Mouse (Mus musculus) left cerebral cortex, postnatal 10 days (tissue): ENCODE data around the gene Zfp260. TPM values are rescaled to one million over a fixed set of nuclear protein-coding genes. Genes with fewer than 3 reads are reported as not detected.

Source experiments
- DNase-seq, 2 experiments: peaks; one replicate each; pipeline ENCODE4 v3.0.0; 2021 to 2022; ENCODE audit warnings: low spot score in 2 of 2, mixed read lengths in 1 of 2; ENCODE audit errors: extremely low spot score in 1 of 2
- intact Hi-C: fragments of 180-260 bp; cut with DNase I; formaldehyde crosslinking; loops from one replicate; pipeline ENCODE4 v1.15.1; 2025
- total RNA-seq, 2 experiments: library from RNA; stranded (reverse); gene quantifications; 2 replicates each; pipeline ENCODE4 v1.2.3; 2021

Zfp260 gene
- total RNA-seq: 10 to 100 TPM; 53.8 to 57.4 TPM

GRCm38 (mm10) chr7:30094646-30095429 lies at the start of gene Zfp260:
Gene Zfp260 (plus strand): TSS chr7:30094777.
- DNase-seq: peak; percentile 91 to 93
- intact Hi-C loops: no loop called here

GRCm38 (mm10) chr7:30048126-30048525 lies 46.5 kb upstream of the Zfp260 start:
- intact Hi-C loops: no loop called here
- DNase-seq: no peak

- peak; percentile 87 to 92 for DNase-seq
- intact Hi-C loops: no loop called here
These were observed 43.6 kb upstream of the Zfp260 start, which contains the start of gene Zfp14 for GRCm38 (mm10) chr7:30050882-30051548. Gene Zfp14 (minus strand): TSS chr7:30051380.

GRCm38 (mm10) chr7:30053591-30053990 lies 41.0 kb upstream of the Zfp260 start:
- intact Hi-C loops: no loop called here
- DNase-seq: no peak

GRCm38 (mm10) chr7:30060341-30060740 lies 34.2 kb upstream of the Zfp260 start:
- intact Hi-C loops: no loop called here
- no peak for DNase-seq

GRCm38 (mm10) chr7:30062478-30062877 lies 32.1 kb upstream of the Zfp260 start:
- intact Hi-C loops: no loop called here

GRCm38 (mm10) chr7:30064622-30065021 lies 30.0 kb upstream of the Zfp260 start:
- intact Hi-C loops: no loop called here
- DNase-seq: no peak

More at GRCm38 (mm10) chr7:30062478-30062877, 32.1 kb upstream of the Zfp260 start:
- no peak for DNase-seq

GRCm38 (mm10) chr7:30072146-30073028 lies 22.2 kb upstream of the Zfp260 start, which contains the start of gene Zfp82:
Gene Zfp82 (minus strand): TSS chr7:30072900.
- intact Hi-C loops: loop anchor here (5.0 kb wide), 1 partner anchor 60 kb away; no protein-coding TSS in a partner anchor
- DNase-seq: peak; percentile 72 to 87

GRCm38 (mm10) chr7:30086524-30086923 lies 8.1 kb upstream of the Zfp260 start:
- DNase-seq: no peak

GRCm38 (mm10) chr7:30089405-30089804 lies 5.2 kb upstream of the Zfp260 start:
- intact Hi-C loops: no loop called here

More at GRCm38 (mm10) chr7:30086524-30086923, 8.1 kb upstream of the Zfp260 start:
- intact Hi-C loops: no loop called here

GRCm38 (mm10) chr7:30090092-30090969 lies 4.2 kb upstream of the Zfp260 start, which contains the start of the genes Gm26920 and Zfp566:
Gene Gm26920 (minus strand): TSS chr7:30090410.
Gene Zfp566 (minus strand): TSS chr7:30090527.
- intact Hi-C loops: no loop called here

More at GRCm38 (mm10) chr7:30089405-30089804, 5.2 kb upstream of the Zfp260 start:
- no peak for DNase-seq

GRCm38 (mm10) chr7:30090970-30091585 lies 3.5 kb upstream of the Zfp260 start:
- no peak for DNase-seq
- intact Hi-C loops: no loop called here

More at GRCm38 (mm10) chr7:30090092-30090969, 4.2 kb upstream of the Zfp260 start, which contains the start of the genes Gm26920 and Zfp566:
- peak; percentile 95 to 96 for DNase-seq

GRCm38 (mm10) chr7:30092666-30093065 lies 1.9 kb upstream of the Zfp260 start:
- DNase-seq: no peak
- intact Hi-C loops: no loop called here

GRCm38 (mm10) chr7:30093918-30094415 lies 610 bp upstream of the Zfp260 start:
- no peak for DNase-seq
- intact Hi-C loops: no loop called here

- intact Hi-C loops: no loop called here
- DNase-seq: no peak
These were observed 1.1 kb downstream of the Zfp260 start for GRCm38 (mm10) chr7:30095551-30096125.

GRCm38 (mm10) chr7:30099297-30099696 lies 4.7 kb downstream of the Zfp260 start:
- DNase-seq: peak; percentile 79 to 84
- intact Hi-C loops: no loop called here

GRCm38 (mm10) chr7:30116076-30116475 lies 21.5 kb downstream of the Zfp260 start:
- intact Hi-C loops: no loop called here
- DNase-seq: no peak
